Mouse (Mus musculus) testis, postnatal 10 days (tissue): ENCODE data around the gene Pmf1.

Experiments used
- DNase-seq: peaks from one replicate; pipeline ENCODE4 v3.0.0; 2021; ENCODE audit warnings: low spot score

The Pmf1 gene

DNA sequence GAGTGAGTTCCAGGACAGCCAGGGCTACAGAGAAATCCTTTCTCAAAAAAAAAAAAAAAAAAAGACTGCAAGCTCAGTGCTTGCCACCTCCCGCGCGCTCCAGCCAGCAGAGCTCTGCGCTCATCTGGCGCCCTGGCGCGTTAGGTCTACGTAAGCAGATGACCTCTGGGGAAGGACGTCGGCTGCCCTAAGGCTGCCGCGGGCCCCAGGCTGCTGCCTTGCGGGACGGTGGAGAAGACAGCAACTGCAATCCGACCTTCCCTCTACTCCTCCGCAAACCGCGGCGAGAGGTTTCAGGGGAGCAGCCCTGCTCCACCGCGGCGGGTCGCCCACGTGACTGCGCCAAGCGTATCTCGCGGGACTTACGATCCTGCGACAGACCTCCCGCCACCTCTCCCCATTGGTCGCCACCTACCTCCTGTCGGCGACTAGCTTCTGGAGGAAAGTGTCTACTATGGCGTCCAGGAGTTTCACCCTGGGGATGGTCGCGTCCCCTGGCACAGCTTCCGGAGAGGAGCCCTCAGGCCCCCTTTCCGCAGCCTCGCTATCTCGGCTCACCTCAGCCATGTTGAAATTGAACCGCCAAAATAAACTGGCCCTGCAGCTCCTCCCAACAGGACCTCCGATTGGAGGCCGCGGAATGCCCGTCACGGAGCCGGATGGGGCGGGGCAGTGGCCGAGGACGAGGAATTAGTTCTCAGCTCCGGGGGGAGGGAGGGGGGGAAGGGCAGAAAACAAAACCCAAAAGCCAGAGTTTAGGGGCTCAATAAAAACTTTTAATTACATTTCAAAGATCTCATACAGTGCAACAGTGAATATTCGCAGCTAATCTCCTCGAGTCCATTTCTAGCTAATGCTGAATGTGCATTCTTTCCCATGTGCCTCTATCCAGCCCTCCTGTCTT, at the start of gene Pmf1:
Gene Pmf1, minus strand, starts transcription at position 591 of the 904 bp plus-strand sequence.
- peak; percentile 95 for DNase-seq

DNA sequence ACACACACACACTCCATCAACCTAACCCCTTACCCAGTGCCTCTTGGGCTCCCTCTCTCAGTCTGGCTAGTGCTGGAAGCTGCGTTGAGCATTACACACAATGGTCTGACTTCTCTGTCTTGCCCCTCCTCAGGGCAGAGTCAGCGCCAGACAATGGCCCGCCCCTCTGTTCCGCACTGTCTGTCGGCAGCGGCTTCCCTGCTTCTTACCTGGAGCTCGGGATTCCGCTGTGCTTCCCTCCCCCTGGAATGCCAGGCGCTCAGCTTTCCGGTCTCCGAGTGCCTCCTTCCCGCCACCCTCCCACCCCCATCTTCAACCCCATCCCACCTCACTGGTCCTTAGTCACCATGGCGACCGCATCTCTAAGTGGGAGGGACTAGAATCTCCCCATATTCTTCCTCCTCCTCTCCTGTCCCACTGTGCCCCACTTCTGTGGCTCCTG, 48.7 kb upstream of the Pmf1 start:
- DNase-seq: no peak

DNA sequence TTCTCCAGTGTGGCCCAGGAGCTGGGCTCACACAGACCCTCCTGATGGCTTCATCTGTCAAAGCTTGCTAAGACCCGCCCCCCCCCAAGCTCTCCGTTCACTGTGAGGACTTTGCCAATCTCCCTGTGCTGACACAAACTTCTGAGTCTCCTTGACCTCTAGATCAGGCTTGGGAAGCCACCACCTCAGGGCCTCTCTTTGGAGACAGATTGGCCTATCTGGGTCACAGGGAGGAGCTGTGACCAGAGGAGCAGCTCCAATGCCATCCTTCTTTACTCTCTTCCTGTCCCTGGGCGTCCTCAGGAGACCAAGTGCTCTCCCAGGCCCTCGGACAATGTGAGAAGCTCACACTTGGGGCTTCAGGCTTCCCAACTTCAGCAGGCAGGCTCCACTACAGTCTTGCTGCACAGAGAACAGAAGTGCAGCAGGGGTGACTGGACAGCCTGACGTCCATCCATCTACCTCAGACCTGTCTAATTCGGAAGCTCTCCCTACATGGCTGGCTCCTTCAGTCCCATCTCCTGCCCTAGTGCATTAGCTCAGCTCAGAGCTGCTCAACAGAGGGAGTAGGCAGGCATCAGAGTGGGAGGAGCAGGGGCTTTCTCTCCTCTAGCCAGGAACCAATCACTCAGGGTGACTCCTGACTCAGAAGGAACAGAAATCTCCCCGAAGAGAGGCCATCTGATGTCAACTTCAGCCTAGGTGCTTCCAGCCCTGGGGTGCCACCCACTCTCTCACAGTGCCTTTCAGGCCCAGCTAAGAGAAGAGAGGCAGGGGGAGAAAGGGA, 46.8 kb upstream of the Pmf1 start:
- no peak for DNase-seq

DNA sequence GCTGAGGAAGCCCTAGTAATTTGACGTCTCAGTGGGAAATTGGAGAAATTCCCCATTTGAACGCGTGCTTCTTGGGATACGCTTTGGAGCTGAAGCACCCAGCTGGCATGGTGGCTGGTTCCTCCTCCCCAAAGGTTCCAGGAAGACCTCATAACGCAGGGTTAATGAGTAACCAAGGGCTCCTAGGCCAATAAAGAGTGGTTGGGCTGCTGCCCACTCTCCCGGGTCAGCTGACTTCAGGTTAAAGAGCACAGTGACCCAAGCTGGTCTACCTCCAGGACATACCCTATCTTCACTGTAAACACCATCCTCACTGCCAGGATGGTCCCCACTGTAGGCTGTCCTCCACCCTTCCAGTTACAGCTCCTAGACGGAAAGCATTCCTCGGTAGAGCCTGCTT, 46.2 kb upstream of the Pmf1 start:
- DNase-seq: no peak

DNA sequence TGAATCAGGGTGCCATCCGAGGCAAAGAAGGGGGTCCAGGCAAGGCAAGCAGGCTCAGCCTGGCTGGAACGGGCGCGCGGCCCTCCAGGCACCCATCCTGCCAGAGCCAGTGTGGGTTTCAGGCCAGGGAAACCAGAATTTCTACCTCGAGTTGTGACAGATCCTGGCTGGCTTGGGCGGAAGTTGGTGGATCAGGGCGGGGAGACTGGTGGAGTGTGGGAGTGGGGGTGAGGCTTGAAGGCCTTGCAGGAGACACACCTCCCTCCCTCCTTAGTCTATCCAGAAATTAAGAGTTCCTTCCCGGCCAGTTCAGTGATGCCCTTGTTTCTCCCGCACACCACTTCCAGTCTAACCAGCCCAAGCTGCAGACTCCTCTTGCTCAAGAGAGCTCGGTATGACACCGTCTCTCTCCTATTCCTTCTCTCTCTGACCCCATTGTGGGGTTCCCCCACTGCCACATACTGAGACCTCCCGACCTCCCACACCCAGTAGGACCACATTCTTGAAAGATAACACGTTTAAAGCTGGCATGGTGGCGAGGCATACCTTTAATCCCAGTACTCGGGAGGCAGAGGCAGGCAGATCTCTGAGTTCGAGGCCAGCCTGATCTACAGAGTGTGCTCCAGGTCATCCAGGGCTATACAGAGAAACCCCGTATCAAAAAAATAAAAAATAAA, 45.6 kb upstream of the Pmf1 start:
- DNase-seq: no peak

DNA sequence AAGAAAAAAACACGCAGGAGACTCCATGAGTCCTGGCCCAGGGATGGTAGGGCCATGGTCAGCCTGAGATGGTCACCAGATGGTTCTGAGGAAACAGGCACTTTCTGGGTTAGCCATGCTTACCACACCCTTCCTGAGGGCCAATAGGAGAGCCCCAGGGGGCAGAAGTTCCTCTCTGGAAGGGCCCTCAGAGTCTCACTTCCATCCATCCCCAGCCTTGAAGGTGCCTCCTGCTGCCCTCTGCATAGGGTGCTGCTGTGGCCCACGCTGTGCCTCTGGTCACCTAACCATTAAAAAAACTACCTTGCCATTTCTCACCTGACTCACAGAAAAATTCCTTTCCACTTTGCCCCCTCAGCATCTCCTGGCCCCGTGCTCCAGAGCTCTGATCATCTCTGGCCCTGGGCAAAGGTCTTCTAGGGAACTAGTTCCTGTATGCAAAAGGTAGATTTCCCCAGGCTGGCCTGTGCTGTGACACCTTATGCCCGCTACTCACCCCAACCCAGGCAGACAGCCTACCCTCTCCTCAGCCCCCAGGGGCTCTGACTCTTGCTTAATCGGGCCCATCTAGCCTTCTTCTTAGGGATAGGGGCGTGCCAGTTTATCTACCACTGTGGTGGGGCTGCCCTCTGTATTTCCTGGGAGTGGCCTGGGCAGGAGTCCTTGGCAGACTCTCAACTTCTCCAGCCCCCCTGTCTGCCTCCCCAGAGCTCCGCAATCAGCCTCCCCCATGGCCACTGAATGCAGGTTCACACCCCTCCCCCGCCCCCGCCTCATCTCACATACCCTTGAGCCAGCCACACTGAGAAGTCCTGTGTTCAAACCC, 44.8 kb upstream of the Pmf1 start:
- DNase-seq: no peak

DNA sequence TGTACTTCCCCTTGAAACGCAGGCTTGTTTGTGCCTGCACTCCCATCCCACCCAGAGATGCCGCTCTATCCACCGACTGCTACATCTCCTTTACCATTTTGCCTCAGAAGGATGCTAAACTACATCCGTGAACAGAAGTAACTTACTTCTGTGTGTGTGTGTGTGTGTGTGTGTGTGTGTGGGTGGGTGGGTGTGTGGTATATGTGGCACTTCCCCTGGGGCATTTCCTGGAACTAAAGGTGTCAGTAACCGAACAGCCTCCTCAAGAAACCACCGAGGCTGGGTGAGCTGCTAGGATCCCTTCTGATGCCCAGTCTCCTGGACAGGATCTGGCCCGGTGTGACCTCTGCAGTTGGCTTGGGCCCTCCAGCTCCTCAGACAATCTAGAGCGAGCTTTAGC, 43.9 kb upstream of the Pmf1 start:
- DNase-seq: no peak

DNA sequence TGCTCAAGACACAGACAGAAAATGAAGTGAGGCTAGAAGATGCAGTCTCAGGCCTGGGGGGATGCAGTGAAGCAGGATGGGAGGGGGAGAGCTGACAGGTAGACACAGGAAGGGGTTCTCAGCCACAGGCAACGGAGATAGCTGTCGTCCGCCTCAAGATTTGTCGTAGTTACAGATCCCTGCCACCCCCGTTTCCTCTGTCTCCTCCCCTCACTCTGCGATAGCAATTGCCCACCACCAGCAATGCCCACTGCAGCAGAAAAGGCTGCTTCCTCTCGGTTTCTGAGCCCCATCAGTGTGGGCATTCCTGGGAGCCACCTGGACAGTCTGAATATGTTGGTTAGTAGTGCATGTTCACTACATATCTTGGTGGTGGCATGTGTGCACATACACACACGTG, 43.2 kb upstream of the Pmf1 start:
- DNase-seq: no peak

DNA sequence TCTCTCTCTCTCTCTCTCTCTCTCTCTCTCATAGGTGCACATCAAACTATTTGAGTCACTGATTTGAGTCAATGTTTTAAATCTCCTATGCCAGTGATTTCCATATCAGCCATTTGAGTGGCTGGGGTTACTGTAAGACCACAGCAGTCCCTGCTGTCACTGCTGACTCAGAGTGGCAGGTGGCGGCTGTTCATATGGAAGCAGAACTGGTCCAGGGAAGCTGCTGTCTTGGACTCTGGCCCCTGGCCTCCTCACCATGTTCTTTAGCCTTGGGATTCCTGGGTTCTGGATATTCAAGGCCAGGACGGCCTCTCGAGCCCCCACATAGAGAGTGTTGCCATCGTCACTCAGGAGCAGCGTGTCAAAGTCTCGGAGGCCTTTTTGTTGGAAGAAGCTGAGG, 42.6 kb upstream of the Pmf1 start:
- DNase-seq: no peak

DNA sequence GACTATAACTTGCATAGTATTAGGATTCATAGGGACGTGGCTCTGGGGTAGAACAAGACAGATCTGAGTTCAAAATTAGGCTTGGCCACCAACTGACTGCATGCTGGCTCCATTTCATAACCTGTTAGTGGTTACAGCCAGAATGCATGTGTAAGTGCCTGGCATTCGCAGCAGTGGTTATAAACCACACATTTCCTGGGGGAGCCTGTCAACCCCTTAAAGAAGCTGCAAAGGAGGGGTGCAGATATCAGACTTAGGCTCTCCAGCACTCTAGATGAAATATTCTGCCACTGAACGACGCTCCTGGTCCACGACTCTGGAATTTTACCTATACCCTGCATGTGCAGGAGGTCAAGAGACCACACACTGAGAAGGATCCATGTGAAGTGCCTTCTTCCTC, 42.1 kb upstream of the Pmf1 start:
- DNase-seq: no peak

DNA sequence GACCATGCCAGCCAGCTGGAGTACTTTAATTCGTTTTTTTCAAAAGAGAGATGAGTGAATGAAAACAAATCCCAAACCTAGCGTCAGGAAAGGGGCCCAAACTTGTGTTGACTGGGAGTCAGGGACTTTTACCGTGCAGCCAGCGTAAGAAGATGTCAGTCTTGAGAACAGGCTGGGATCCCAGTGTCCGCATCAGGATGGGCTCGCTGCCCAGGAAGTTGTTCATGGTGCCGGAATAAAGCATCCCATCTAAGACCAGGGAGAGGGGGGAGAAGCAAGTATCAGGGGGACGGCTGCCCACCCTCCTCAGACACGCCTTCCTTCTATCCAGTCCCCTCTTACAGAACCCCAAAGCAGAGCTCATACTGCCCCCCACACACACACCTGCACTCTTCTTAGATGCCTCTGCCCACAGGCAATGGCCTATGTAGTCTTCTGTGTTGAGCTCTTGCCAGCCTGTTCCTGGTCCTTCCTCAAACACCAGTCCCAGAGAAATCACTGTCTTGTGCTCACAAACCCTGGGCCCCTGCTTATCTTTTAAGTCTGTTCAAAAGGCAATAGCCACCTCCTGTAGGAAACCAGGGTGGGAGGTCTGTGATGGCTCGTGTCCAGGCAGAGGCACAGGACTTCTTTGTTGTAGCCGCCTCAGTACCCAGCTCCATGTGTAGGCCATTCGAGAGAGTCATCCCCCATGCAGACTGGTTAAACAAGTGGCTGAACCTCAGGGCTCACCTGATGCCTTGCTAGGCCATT, 40.4 kb upstream of the Pmf1 start:
- DNase-seq: peak; percentile 71

DNA sequence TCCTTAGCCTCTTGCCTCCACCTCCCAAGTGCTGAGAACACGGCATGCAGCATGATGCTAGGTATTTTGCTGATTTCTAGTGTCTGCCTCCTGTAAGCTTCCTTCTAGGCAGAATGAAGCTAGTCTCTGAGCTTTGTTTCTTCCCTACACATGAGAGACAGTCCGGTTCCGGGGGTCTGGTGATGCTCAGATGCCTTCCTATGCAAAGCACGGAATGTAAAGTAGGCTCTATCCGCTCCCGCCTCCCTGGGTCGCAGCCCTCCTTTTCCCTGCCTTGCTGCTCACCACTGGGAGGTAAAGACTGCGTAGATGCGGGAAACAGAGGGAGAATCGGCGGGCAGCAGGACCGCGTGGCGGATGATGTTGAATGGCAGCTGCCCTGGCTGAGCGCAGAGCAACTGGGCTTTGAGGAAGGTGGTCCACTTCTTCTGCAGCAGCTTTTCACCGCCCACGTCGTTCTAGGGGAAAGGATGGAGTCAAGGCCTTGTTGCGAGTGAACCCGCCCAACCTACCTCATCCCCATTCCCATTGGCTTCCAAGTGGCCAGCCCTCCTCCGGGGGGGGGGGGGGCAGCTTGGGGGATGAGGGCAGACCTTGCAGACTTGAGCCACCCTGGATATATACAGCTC, 39.4 kb upstream of the Pmf1 start:
- DNase-seq: no peak

DNA sequence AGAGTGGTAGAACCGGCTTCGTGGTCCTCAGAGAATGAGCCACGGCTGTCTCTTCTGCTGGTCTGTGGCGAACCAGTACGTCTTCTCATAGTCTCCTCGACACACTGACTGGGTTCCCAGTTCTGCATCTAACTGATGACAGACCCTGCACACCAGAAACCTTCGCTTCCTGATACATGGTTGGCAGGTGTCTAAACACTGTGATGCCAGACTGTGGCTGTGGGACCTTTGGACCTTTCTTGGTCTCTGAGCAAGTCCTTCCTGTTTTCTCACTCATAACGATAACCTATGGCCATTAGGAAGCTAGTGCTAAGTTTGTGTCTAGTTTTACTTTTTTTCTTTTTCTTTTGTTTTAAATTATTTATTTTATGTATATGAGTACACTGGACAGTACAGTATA, 38.3 kb upstream of the Pmf1 start:
- no peak for DNase-seq

DNA sequence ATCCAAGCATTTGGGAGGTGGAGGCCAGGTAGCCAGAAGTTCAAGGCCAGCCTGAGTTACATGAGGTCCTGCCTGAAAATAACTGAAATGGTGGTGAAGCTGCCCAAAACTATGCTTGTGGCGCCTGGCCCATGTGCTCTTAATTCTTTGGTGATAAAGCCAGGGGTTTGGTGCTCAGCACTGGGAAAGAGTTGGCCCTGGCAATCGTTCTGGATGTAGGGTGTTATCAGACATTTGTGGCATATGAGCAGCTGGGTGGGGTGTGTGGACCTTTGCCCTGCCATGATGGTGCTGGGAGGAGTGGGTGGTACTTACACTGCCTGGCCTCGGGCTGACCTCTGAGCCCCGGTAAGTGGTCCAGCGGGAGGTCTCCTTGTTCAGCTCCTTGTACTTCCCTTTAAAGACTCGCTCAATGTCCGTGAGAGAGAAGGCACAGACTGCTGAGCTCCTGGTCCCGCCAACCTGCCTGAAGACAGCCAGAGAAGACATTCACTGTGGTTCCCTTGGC, 37.6 kb upstream of the Pmf1 start:
- DNase-seq: no peak

DNA sequence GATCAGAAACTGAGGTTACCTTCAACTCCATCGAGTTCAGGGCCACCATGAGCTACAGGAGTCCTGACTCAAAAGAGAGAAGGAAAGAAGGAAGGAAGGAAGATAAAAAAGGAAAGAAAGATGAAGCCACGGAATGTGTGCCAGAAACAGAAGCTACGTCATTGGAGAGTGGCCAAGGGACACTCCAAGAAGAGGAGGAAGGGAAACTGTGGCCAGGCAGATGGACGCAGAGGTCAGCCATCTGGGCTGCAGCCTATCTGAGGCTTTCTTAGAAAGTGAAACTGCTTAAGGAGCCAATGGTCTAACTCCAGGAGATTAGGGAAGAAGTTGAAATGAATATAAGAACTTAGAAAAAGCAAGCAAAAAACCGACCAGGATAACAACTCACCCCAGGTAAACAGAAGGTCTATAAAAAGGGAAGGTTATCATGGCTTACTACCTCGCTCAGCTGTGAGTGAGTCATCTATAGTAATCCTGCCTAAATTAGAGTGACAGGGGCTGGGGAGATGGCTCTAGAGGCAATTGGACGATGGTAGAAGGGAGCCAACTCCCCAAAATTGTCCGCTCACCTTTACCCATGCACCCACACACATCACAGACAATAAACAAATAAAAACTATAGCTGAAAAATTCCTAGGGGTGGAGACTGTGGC, 36.5 kb upstream of the Pmf1 start:
- DNase-seq: no peak

DNA sequence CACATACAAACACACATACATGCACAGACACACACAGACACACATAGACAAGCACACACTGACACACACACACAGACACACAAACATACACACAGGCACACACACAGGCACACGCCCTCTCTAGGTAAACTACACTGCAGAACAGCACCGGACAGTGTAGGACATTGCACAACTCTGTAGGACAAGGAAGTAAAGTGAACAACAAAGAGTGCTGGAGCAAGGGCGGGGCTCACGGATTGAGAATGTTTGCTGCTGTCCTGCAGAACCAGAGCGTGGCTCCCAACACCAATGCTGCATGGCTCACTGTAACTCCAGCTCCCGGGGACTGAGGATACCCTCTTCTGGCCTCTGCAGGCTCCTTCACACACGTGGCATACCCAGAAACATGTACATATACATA, 32.8 kb upstream of the Pmf1 start:
- no peak for DNase-seq

DNA sequence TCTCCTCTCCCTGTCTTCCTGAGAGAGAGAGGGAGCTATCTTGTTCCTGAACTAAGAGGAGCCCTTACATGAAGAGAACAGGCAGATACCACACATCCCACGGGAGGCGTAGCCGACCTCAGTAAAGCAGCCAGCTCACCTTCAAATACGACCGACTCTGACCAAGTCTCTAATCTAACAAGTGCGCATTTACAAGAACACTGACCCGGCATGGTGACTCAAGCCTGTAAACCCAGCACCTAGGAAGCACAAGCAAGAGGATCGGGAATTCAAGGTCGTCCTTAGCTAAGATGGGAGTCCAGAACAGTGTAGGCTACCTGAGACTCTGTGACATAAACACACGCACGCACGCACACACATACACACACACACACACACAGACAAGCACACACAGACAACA, 32.4 kb upstream of the Pmf1 start:
- no peak for DNase-seq

DNA sequence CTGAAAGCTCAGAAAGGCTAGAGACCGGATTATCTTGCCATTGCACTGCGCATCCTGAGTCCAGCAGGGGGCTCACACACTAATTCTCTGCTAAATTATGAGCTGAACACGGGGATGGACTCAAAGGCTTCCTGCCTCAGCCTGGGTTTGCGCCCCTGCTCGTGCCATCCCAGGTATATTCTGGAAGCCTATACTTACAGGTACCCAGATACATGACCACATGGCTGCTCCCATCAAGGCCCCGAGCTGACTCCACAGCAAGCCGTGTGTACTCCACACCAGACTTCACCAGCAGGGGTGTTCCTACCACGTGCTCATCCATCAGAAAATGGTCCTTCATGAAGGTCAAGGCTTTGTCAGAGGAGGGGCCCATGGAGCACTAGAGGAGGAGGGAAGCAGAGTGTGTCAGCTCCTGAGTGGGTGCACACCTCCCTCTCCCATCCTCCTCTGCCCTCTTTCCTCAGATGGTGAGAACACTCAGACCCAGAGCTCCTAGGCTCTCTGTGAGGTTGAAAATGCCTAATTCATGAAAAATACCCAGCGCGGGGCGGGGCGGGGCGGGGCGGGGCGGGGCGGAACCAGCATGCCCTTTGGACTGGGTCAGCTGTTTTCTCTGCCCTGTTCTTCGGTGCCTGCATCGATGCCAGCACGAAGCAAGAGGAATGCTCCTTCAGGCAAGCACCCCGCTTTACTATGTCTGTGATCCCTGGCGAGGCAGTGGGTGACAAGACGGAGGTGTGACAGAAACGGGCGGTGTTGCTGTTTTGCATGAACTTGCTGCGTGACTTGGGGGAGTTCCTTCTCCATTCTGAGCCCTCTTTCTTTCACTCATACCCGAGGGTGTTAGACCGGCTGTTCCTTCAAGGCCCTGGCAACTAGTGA, 30.6 kb upstream of the Pmf1 start:
- peak; percentile 71 for DNase-seq

DNA sequence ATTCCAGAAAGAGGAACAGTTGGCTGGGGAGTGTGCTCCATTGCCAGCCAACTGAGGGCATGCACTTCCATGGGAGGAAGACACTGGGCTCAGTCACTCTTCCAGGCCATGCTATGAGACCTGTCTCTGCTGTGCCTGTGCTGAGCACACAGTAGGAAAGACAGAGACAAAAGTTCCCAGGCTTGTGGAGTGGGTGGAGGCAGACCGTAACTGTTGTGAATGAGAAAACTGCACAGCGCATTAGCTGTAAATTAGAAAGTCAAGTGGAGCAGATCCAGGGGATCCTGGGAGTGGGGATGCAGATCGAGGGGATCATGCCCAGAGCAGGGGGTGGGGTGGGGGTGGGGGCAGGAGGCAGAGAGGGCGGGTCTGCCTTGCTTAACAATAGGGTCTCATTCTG, 29.5 kb upstream of the Pmf1 start:
- no peak for DNase-seq
